Mouse (Mus musculus) liver (tissue): ENCODE measurements around the gene Pcdh20.

Experiments used
- DNase-seq: peaks from one replicate; pipeline ENCODE4 v3.0.0-alpha.2; 2020; ENCODE audit warnings: mixed read lengths

The Pcdh20 gene

GRCm38 (mm10) chr14:88470495-88471434 is at the start of gene Pcdh20:
TSS of gene Pcdh20 (minus strand) at chr14:88471396.
- DNase-seq: peak; percentile 5

GRCm38 (mm10) chr14:88479909-88480308 is 8.7 kb upstream of the Pcdh20 start:
- DNase-seq: no peak

DNA sequence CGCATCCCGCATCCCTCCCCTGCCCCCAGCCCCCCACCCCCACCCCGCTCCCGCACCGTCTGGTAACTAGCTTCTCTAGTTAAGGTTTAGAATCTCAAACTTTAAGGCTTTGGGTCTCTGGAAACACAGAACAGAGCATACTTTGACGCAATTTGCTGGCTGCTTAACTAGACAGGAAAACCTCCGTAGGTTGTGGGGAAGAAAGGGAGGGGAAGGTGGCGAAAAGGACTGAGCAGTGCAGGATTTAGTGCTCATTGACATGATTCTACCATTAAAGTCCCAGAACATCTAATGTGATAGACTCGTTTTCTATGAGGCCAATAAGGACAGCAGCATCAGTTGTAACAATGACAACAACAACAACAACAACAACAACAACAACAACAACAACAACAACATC is 1.2 kb downstream of the Pcdh20 start:
- DNase-seq: no peak

- peak; percentile 4 for DNase-seq
These were observed 1.8 kb downstream of the Pcdh20 start for GRCm38 (mm10) chr14:88469361-88469760.

GRCm38 (mm10) chr14:88466416-88466815 is 4.8 kb downstream of the Pcdh20 start:
- no peak for DNase-seq

DNA sequence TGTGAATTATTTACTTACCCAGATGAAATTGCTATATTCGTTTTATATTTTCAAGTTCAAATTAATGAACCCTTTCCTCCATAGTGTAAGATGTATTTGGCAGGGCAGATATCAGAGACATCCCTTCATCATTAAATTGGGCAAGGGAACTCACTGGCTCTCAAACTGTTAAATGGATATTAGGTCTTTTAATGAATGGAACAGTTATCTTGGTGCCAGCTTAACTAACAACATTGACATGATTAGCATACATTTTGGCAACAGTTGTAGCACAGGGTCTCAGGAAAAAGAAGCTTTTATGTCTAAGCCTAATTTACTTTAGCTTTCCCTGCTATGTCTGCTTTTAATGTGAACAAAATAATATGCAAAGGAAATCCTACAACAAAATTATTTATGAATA is 6.8 kb downstream of the Pcdh20 start:
- DNase-seq: no peak

GRCm38 (mm10) chr14:88463357-88463756 is 7.8 kb downstream of the Pcdh20 start:
- no peak for DNase-seq

DNA sequence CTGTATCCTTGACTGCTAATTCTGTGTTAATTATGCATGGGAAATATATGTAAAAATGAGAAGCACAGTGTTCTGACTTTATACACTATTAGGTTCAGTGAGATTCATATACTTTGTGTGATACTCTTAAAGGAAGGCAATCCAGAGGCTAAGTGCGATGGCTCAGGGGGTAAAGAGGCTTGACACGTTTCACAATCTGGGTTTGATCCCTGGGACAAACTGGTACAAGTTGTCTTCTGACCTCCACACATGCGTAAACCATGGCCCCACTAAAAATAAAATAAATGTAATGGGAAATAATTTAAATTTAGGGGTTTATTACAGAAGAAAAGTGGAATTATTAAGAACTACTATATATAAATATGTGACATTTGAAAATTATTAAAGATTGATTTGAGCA is 8.3 kb downstream of the Pcdh20 start:
- no peak for DNase-seq

DNA sequence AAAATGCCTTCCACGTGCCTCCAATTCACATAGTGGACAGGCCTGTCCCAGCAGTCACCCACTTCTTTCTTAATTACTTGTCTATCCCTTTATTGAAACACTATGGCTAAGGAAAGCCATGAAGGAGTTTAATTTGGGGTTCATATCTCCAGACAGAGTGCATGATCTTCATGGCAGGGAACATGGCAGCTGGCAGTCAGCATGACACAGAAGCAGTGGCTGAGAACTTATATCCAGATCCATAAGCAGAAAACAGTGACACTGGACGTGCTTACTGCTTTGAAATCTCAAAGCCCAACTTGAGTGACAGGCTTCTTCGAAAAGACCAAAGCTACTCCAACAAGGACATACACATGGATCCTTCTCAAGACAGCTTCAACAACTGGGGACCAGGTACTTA is 10.5 kb downstream of the Pcdh20 start:
- DNase-seq: no peak

DNA sequence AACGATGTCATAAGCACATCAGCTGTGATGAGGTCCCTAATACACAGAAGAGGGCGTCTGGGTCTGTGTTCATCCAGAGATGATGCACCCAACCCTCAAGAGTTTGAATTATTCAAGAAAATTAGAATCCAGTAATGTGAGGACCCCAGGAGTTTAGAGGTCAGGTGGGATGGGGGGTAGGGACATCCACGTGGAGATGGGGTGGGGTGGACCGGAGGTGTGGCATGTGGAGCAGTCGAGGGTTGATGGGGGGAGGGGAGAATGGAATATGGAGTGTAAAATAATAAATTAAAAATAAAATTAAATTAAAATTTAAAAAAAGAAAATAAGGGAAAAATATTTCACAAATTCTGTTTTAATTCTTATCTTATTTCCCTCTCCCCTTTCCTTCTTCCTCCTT is 27.9 kb downstream of the Pcdh20 start:
- no peak for DNase-seq

- DNase-seq: no peak
These were observed 41.8 kb downstream of the Pcdh20 start for GRCm38 (mm10) chr14:88429393-88429792.

- no peak for DNase-seq
These were observed 43.8 kb downstream of the Pcdh20 start for GRCm38 (mm10) chr14:88427370-88427769.
